Mouse (Mus musculus): ENCODE data around the gene Serinc2.
A peak's percentile ranks its signal among the peaks of the same experiment; 100 is the strongest.

The Serinc2 gene

DNA sequence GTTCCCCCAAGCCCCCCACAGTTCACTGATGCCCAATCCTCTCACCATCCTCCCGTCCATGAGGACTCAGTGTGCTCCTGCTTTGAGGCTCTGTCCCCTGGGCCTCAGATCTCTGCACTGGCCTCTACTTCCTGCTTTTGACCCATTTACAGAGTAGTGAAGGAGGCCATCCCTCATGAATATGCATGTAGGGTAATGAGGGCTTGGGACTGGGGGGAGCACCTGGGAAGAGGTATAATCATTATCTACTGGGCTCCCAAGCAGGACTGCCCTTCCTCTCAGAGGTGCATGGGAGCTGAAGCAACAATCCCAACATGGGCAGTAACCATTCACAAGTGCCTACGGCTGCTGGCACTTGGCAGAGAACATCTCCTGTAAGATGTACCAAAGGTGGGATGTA lies at the start of gene Serinc2:
Gene Serinc2, minus strand, starts transcription at position 101 of the 400 bp plus-strand sequence.
- DNase-seq (ENCODE audit: low read depth, low spot score): no peak

- no peak for DNase-seq (ENCODE audit: low read depth, low spot score)
Observed at GRCm38 (mm10) chr4:130327366-130327765, 48.4 kb upstream of the Serinc2 start.

DNA sequence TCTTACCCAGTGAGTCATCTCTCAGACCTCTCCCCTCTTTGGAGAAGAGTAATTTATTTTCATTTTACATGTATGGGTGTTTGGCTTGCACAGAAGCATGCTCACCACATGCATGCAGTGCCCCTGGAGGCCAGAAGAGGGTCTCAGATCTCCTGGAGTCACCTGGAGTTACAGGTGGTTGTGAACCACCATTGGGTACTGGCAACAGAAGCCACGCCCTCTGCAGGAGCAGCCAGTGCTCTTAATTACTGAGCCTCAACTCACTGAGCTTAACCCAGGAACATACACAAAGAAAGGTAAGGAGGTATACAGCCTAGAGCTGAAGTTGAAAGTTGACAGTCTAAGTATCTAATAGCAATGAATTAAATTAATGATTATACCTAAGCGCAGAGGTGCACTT lies 46.4 kb upstream of the Serinc2 start:
- no peak for DNase-seq (ENCODE audit: low read depth, low spot score)

DNA sequence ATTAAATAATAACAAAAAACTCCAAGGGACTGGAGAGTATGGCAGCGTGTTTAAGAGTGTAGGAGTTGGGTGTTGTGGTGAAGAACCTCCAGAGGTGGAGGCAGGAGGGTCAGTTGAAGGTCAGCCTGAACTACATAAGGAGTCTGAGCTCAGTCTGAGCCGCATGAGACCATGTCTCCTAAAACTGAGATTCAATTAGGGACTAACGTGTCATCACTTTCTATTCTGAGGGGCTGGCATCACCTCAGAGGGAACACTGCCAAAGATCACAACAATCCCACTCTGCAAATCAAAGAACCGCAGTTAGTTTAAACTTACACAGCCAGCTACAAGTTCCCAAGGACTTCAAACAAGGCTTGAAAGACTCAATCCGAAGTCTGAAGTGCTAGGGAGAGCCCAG lies 44.6 kb upstream of the Serinc2 start:
- no peak for DNase-seq (ENCODE audit: low read depth, low spot score)

DNA sequence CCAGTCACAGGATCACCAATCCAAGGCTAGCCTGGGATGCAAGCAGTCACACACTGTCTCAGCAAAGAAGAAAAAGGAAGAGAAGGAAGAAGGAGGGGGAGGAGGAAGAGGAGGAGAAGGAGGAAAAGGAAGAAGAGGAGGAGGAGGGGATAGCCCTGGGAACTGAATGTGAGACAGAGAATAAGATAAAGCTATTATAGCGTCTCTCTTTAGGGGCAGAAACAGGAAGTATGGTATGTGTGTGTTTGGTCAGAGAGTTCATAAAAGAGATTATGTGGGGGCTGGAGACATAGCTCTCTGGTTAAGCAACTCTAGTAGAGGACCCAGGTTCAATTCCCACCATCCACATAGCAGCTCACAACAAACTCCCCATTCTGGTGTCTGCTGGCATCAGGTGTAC lies 44.2 kb upstream of the Serinc2 start:
- DNase-seq (ENCODE audit: low read depth, low spot score): no peak

GRCm38 (mm10) chr4:130322567-130322966 lies 43.6 kb upstream of the Serinc2 start:
- no peak for DNase-seq (ENCODE audit: low read depth, low spot score)

GRCm38 (mm10) chr4:130321640-130322039 lies 42.6 kb upstream of the Serinc2 start:
- DNase-seq (ENCODE audit: low read depth, low spot score): no peak

GRCm38 (mm10) chr4:130319564-130319963 lies 40.6 kb upstream of the Serinc2 start:
- no peak for DNase-seq (ENCODE audit: low read depth, low spot score)

DNA sequence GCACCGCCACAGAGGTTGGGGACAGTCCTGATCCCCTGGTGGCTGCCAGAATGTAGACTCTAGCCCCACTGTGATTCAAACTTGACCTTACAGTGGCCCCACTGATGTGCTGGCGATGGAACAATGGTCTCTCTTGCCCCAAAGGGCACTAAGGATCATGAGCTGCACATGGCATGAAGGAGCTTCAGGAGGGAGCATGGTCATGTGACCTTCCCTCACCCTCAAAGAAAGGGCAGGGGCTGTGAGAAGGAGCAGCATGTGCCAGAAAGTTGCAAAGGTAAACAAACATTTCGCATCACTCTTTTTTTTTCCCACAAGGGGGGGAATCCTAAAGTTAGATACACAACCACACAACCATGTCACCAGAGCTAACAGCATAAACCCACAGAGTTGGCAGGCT lies 39.1 kb upstream of the Serinc2 start:
- DNase-seq (ENCODE audit: low read depth, low spot score): no peak

GRCm38 (mm10) chr4:130316691-130317090 lies 37.7 kb upstream of the Serinc2 start:
- DNase-seq (ENCODE audit: low read depth, low spot score): peak; percentile 25

GRCm38 (mm10) chr4:130315771-130316527 lies 36.9 kb upstream of the Serinc2 start:
- DNase-seq (ENCODE audit: low read depth, low spot score): no peak

GRCm38 (mm10) chr4:130313552-130313951 lies 34.5 kb upstream of the Serinc2 start:
- DNase-seq (ENCODE audit: low read depth, low spot score): no peak

GRCm38 (mm10) chr4:130312526-130312925 lies 33.5 kb upstream of the Serinc2 start:
- DNase-seq (ENCODE audit: low read depth, low spot score): no peak

DNA sequence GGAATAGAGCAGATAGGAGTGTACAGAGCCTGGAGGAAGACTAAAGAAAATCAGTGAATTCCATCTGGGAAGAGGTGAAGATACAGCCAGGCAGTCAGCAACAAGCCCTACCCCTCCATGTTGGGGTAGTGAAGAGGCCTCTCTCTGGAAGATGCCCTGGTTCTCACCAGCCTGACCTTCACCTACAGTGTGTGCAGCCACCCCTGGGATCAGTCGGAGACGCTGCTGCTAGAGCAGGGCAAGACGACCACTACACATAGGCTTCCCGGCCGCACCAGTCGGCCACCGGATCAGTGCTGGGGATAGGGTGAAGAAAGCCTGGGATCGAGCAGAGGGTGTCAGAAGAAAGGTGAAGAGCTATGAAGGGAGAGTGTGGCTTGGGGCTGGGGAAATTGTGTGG lies 30.2 kb upstream of the Serinc2 start:
- no peak for DNase-seq (ENCODE audit: low read depth, low spot score)

GRCm38 (mm10) chr4:130308231-130309081 lies 29.5 kb upstream of the Serinc2 start, which contains the start of the genes Fabp3 and Gm10570:
Gene Fabp3, plus strand, starts transcription at chr4:130308595.
Gene Gm10570, minus strand, starts transcription at chr4:130308674.
- DNase-seq (ENCODE audit: low read depth, low spot score): peak; percentile 26

DNA sequence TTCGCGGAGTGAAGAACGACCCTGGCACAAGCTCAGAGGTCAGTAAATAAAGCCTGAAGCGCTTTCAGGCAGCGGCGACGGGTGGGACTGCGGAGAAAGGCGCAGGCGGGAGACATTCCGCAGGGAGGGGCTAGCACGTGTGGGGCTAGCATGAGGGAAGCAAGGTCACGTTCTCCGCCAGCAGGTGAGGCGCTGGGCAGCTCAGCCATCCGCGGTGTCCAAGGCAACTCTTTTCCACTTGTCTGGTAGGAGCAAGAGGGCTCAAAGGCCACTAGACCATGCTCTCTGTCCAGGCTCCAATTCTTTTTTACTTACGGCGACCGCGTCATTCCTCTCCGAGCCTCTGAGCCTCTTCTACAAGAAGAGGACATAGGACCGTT lies 28.8 kb upstream of the Serinc2 start:
- peak; percentile 13 for DNase-seq (ENCODE audit: low read depth, low spot score)

DNA sequence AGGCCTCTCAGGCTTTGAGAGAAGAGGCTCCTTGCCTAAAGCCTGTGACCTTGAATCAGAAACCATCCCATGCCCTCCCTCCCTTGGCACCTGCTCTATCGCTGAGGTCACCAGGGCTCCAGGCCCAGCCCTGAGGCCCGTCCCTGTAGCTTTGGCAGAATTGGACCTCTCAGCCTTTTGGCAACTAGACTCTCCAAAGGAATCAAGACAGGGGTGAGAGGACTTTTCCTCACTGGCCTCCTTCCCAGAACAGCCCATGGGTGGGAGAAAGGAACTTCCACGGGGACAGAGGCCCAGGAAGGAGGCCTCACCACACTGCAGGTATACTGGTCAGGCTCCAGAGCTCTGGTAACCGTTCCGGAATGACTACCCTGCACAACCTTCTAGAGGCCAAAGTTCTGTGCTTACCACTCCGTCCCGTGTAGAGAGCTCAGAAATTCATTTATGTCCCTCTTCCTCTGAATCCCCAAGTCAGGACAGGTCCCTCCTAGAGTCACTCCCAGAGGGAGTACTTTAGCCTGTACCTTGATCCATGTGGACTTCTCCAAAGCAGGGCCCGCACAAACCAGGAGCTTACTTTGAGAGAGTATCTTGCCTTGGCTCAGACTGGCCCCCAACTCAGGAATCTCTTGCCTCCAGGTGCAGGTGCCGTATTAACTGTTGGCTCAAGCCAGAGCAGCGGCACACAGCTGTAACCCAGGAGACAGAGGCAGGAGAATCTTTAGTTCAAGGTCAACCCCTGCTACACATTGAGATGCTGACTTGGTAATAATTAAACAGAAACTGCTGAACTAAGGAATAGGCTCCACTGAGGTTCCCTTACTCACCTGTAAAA lies 28.0 kb upstream of the Serinc2 start:
- DNase-seq (ENCODE audit: low read depth, low spot score): no peak

DNA sequence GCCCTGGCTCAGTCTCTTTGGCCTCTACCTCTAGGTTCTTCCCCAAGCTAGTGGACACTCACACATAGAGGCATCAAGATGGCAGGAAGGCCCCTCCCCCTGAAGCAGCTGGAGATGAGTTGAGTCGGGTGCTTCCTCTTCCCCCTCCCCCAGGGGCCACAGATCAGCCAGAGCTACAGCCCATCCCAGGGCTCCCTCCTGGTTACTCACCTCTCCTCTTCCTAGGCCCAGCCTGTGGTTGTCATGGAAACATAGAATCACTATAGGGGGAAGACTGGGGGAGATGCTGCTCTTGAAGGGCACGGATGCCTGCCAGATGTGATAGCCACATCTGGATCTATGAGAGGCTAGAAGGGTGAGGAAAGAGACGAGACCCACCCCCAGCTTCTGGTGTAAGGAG lies 25.7 kb upstream of the Serinc2 start:
- no peak for DNase-seq (ENCODE audit: low read depth, low spot score)

GRCm38 (mm10) chr4:130302285-130302870 lies 23.4 kb upstream of the Serinc2 start:
- DNase-seq (ENCODE audit: low read depth, low spot score): no peak

DNA sequence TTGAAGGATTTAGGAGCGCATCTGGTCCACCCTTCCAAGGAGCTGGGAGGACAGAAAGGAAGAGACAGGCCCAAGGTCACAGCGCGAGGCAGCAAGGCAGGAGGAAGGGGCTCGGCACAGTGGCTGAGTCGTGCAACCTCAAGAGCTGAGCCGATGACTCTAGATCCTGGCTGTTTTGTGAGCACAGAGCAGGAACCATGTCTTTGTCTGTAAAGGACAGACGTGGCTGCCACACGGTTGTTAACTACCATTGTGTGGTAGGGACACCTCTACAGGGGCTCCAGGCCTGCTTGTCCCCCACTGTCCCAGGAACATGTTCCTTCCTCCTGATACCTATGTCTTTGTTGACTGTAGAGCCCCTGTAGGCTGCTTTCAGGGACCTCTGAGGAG lies 20.6 kb upstream of the Serinc2 start:
- DNase-seq (ENCODE audit: low read depth, low spot score): no peak

- DNase-seq (ENCODE audit: low read depth, low spot score): no peak
Observed at GRCm38 (mm10) chr4:130298877-130299628, 20.0 kb upstream of the Serinc2 start.

Data from CD4-positive, CD25-positive, alpha-beta regulatory T cell, adult 2 months (primary cell).